Mouse (Mus musculus) limb, embryonic 11.5 days (tissue): ENCODE results near the gene Prcc. TPM values are rescaled to one million over a fixed set of nuclear protein-coding genes. Genes with fewer than 3 reads are reported as not detected.

Experiments used
- polyA plus RNA-seq: library from polyadenylated mRNA; unstranded; fragments of >200 nt; fragmentation: Nextera tagmentation; extraction: Ambion mirVana; gene quantifications from 2 replicates; pipeline ENCODE4 v1.2.1, GENCODE M21; 2014

Prcc gene
- polyA plus RNA-seq, 1 experiment from 2014 or later, result 24.4 TPM

Other genes starting within 250 kb of the Prcc start
- gene Lrrc71, start 137.0 kb downstream of the Prcc start, polyA plus RNA-seq, result 0.26 and 0.43 TPM in 2 replicates
- 0.21 and 0.44 TPM in 2 replicates for gene Ntrk1, start 90.4 kb downstream of the Prcc start, polyA plus RNA-seq
- 0.12 and 0.26 TPM in 2 replicates for gene Insrr, start 88.7 kb downstream of the Prcc start, polyA plus RNA-seq
- gene Pear1, start 61.3 kb downstream of the Prcc start, polyA plus RNA-seq, result 9.4 and 11.3 TPM in 2 replicates
- not detected in 2 replicates for gene Sh2d2a, start 38.9 kb downstream of the Prcc start, polyA plus RNA-seq
- gene Hdgf, start 20.7 kb upstream of the Prcc start, polyA plus RNA-seq, result 305 and 311 TPM in 2 replicates
- 76.2 and 76.8 TPM in 2 replicates for gene Mrpl24, start 33.9 kb upstream of the Prcc start, polyA plus RNA-seq
- gene Isg20l2, start 44.7 kb upstream of the Prcc start, polyA plus RNA-seq, result 51.7 and 67.0 TPM in 2 replicates
- gene Rrnad1, start 45.1 kb upstream of the Prcc start, polyA plus RNA-seq, result 17.2 and 19.5 TPM in 2 replicates
- 796 and 836 TPM in 2 replicates for gene Crabp2, start 63.1 kb upstream of the Prcc start, polyA plus RNA-seq
- gene Nes, start 85.5 kb upstream of the Prcc start, polyA plus RNA-seq, result 7.9 and 8.8 TPM in 2 replicates
- gene Bcan, start 114.6 kb upstream of the Prcc start, polyA plus RNA-seq, result not detected in 2 replicates
- gene Hapln2, start 142.0 kb upstream of the Prcc start, polyA plus RNA-seq, result 0.44 TPM in 1 of 2 replicates, not detected in the other
- gene Gpatch4, start 157.5 kb upstream of the Prcc start, polyA plus RNA-seq, result 36.9 and 44.1 TPM in 2 replicates
- gene Naxe, start 172.9 kb upstream of the Prcc start, polyA plus RNA-seq, result 171 and 172 TPM in 2 replicates
- gene Ttc24, start 192.7 kb upstream of the Prcc start, polyA plus RNA-seq, result not detected in 2 replicates
- 16.0 and 19.6 TPM in 2 replicates for gene Iqgap3, start 196.4 kb upstream of the Prcc start, polyA plus RNA-seq